Mouse (Mus musculus) lung, postnatal 10 days (tissue): ENCODE measurements around the gene Col5a3.

Experiments used
- DNase-seq: peaks from one replicate; pipeline ENCODE4 v3.0.0; 2021

Col5a3 gene

DNA sequence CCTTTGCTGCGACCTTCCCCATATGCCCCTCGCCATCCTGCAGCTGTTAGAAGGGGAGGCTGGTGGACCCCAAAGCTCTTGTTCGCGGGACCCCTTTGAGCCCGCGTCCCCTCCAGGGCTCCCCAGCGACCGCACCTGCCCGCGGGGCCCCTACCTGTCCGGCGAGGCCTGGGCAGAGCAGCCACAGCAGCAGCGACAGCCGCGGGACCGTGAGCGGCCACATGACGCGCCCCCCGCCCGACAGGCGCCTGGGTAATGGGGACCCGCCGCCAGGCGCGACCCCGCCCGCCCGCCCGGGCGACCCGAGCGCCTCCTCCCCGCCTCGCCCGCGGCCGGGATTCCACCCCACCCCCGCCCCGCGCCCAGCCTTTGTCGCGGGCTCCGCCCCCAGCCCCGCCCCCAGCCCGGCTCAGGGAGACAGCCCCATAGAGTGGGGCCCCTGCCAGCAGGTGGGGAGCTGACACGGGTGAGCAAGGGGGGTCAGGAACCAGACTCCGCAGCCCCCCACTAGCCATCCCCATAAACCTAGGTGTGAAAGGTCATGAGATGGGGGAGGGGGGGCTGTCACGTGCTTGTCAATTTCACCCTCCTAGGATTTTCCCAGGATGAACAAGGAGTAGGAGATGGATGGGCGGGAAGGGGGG lies 68.7 kb downstream of the Col5a3 start, which contains the start of gene Olfm2:
Gene Olfm2, minus strand, starts transcription at position 333 of the 644 bp plus-strand sequence.
- DNase-seq: no peak

- DNase-seq: no peak
Measured at GRCm38 (mm10) chr9:20745129-20745966, 69.5 kb downstream of the Col5a3 start.

GRCm38 (mm10) chr9:20743946-20744738 lies 70.7 kb downstream of the Col5a3 start:
- peak; percentile 22 for DNase-seq

- DNase-seq: peak; percentile 89
Measured at GRCm38 (mm10) chr9:20740407-20740806, 74.5 kb downstream of the Col5a3 start.

- peak; percentile 19 for DNase-seq
Measured at GRCm38 (mm10) chr9:20738251-20738999, 76.4 kb downstream of the Col5a3 start.

DNA sequence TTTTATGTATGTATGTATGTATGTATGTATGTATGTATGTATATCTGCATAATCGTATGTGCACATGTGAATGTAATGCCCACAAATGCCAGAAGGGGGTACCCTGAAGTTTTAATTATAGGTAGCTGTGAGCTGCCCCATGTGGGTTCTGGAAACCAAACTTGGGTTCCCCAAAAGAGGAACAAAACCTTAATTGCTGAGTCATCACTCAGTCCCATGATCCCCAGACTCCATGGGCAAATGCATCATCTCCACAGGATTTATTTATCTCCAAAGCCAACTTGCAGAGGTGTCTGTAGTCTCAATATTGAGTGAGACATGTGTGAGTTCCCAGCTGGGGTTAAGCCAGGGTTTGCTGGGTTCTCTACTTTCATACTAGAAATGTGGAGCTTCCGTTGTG lies 77.6 kb downstream of the Col5a3 start:
- no peak for DNase-seq

- no peak for DNase-seq
Measured at GRCm38 (mm10) chr9:20734692-20735091, 80.2 kb downstream of the Col5a3 start.

GRCm38 (mm10) chr9:20731797-20732196 lies 83.1 kb downstream of the Col5a3 start:
- no peak for DNase-seq

GRCm38 (mm10) chr9:20729451-20729850 lies 85.4 kb downstream of the Col5a3 start:
- DNase-seq: peak; percentile 26

GRCm38 (mm10) chr9:20727601-20728113 lies 87.2 kb downstream of the Col5a3 start:
- DNase-seq: peak; percentile 65

GRCm38 (mm10) chr9:20726859-20727600 lies 87.8 kb downstream of the Col5a3 start:
- DNase-seq: peak; percentile 11

DNA sequence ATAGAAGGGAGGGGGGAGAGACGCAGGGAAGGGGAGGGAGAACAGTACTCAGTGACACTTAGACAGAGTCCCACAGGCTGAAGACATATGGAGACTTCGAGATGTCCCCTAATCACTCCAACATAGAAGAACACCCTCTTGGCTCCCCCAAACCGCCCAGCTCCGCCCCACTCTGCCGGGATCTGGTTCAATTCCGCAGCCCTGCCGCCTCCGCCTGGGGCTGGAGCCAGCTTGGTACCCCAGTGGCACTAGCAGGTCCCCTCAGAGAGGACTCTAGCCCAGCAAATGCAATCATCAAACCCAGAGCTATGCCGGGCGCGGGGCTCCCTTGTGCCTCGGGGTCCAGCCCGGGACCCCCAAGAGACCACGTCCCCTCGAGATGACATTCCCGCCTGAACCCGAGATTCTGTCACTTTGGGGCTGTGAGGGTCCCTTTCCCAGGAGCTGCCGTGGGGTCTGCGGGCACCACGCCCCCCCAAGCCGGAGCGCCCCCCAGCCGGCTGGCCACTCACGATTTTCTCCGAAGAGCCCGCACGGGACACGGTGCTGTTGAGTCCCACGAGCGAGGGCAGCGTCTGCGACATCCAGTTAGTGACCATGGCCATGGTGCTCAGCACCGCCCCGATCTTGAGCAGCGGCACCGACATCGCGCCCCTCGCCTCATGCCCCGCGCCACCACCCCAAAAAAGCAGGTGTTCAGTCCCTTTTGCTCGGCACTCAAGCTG lies 88.6 kb downstream of the Col5a3 start:
- no peak for DNase-seq

GRCm38 (mm10) chr9:20721582-20721981 lies 93.3 kb downstream of the Col5a3 start:
- DNase-seq: no peak
